Mouse (Mus musculus): ENCODE data around the gene Rbm44. TPM values are rescaled to one million over a fixed set of nuclear protein-coding genes. Genes with fewer than 3 reads are reported as not detected.

The Rbm44 gene
- polyA plus RNA-seq, 1 experiment from 2014 or later, result 1.5 TPM

DNA sequence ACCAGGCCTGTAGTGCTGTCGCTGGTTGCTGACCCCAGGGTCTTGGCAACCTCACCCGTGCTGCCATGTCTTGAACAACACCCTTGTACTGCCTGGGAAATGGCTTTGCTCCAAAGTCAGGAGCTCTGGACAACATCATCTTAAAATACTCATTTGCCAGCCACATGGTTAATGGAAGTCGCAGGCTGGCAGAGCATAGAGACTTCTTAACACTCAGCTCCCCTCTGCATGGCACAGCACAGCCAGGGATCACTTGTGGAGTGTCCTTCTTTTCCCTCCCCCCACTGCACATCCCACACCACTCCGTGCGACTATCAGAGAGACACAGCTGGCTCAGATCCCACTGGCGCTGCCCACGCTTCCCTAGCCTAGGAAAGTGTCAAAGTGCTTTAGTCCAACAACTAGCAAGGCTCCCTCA, 66.7 kb downstream of the Rbm44 start:
- 75% methylated on average over 7 of the region's 7 CpGs for WGBS (ENCODE audit: insufficient replicate concordance)
- no peak for ATAC-seq
- H3K9me3 ChIP-seq (replicated peaks), result no peaks in the 10 kb centered on the region

DNA sequence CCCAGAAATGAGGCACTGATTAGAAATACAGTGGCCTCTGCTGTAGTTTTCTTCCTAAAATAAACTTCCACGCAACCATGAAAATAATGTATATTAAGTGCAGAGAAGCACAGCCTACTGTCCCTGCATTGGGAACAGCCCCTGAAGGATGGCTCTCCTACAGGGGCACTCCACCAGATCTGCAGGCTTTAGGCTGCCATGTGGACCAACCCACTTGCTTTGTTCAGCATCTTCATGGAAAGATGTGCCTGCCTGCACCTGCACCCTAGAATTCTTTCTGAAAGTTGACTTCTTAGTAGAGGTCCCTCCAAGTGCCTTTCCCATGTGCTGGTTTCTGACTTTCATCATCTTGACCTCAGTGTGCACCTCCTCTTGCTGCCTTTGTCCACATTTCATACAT, 70.4 kb downstream of the Rbm44 start:
- WGBS (ENCODE audit: insufficient replicate concordance), result 80% methylated on average over 1 of the region's 1 CpGs
- H3K9ac ChIP-seq, result no peak overlapping the region
- no peak overlapping the region for H3K4me2 ChIP-seq
- no peak for ATAC-seq
- H3K4me3 ChIP-seq, result no peak overlapping the region
- no peaks in the 10 kb centered on the region for H3K36me3 ChIP-seq
- peaks cover 26% of the 10 kb centered on the region for H3K4me1 ChIP-seq
- no peak overlapping the region for H3K27ac ChIP-seq
- H3K27me3 ChIP-seq (replicated peaks), result 0 out of 2 replicates have a peak, but pooled peaks cover 6% of the 10 kb centered on the region
- no peaks in the 10 kb centered on the region for H3K9me3 ChIP-seq (replicated peaks)

More for the DNA sequence above, 66.7 kb downstream of the Rbm44 start:
- 0 out of 2 replicates have a peak, but pooled peaks cover 6% of the 10 kb centered on the region for H3K27me3 ChIP-seq (replicated peaks)
- H3K36me3 ChIP-seq, result no peaks in the 10 kb centered on the region
- H3K9ac ChIP-seq, result no peak overlapping the region
- no peak overlapping the region for H3K27ac ChIP-seq
- peaks cover 14% of the 10 kb centered on the region for H3K4me1 ChIP-seq
- no peak overlapping the region for H3K4me2 ChIP-seq
- H3K4me3 ChIP-seq, result no peak overlapping the region

DNA sequence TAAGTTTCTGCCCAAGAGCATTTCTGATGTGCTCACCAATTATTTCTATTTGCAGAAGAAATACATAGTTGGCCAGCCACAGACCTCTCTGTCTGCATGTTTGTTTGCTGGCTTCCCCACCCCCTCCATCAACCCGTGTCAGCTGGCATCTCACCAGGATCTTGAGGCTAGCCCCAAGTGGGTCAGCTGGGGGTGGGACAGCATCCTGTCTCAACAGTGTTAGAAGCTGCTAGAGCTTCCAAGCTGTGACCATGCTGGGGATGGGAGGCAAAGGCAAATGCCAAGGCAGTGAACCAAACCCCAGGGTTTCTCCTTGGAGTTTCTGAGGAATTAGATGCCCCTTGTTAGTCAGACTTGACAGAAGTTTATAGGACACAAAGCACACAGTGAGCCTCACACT, 71.1 kb downstream of the Rbm44 start:
- peaks cover 26% of the 10 kb centered on the region for H3K4me1 ChIP-seq
- no peak overlapping the region for H3K4me3 ChIP-seq
- 0 out of 2 replicates have a peak, but pooled peaks cover 6% of the 10 kb centered on the region for H3K27me3 ChIP-seq (replicated peaks)
- H3K9me3 ChIP-seq (replicated peaks), result no peaks in the 10 kb centered on the region
- WGBS (ENCODE audit: insufficient replicate concordance), result 9% methylated on average over 1 of the region's 1 CpGs
- H3K36me3 ChIP-seq, result no peaks in the 10 kb centered on the region
- H3K9ac ChIP-seq, result no peak overlapping the region
- no peak overlapping the region for H3K4me2 ChIP-seq
- no peak overlapping the region for H3K27ac ChIP-seq
- ATAC-seq, result no peak

DNA sequence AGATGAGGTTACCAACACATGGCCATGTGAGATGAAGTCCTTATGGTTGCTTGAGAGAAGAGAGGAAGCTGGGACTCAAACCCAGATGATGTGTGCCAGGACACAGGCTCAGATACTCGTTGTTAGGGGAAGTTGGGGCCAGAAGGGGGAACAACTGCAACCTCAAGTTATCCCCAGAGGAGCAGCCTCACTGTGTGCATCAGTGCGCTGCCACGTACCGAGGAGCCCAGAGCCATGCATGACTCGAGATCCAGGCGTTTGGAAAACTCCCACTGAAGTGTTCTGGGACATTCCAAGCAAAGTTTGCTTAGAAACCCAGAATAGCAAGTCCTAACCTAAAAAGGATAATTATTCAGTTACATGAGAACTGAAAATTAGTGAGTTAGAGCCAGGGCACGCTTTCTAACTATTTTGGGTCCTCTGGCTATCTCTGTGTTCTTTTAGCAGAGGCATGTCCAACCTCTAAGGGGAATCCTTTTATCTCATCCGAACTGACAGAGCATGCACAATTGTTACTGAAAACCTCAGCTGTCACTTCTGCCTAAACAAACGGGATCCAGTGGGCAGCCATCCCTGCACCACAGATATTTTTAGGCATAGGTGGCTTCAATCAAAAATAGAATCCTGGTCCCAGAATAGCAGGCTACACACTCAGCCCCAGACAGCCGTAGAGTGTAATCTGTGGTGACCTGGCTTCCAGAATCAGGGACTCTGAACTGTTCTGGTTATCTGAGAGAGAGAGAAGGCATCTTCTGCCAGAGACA, 71.8 kb downstream of the Rbm44 start:
- Histone ChIP-seq H3K27ac (no peak overlapping the region), H3K4me2 (no peak overlapping the region), H3K4me3 (no peak overlapping the region), H3K9ac (no peak overlapping the region), H3K27me3 (replicated peaks) (0 out of 2 replicates have a peak, but pooled peaks cover 6% of the 10 kb centered on the region), H3K9me3 (replicated peaks) (no peaks in the 10 kb centered on the region), H3K4me1 (peaks cover 26% of the 10 kb centered on the region), H3K36me3 (no peaks in the 10 kb centered on the region)
- ATAC-seq, result no peak
- WGBS (ENCODE audit: insufficient replicate concordance), result 16% methylated on average over 10 of the region's 10 CpGs

DNA sequence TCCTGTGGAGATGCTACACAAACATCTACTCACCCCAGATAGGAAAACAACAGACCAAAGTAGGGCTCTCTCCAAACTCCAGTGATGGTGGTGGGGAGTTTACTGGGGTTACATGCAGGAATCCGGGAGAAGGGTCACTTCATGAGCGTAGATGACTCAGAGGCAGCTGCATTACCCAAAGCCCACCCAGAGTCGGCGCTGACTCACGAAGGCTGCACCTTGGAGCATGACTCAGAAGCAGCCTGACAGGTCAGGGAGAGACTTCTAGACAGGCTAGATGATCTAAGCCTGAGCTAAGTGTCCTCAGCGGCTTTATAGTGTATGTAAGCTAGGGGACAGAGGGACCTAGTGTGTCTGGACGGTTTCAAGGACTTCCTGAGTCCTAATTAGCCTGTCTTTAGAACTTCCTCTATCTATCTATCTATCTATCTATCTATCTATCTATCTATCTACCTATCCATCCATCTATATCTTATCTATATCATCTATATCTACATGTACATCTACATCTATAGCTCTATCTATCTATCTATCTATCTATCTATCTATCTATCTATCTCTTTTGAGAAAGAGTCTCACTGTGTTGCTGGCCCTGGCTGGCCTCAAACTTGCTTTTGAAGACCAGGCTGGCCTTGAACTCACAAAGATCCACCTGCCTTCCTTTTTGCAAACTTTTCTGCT, 74.9 kb downstream of the Rbm44 start:
- H3K27me3 ChIP-seq (replicated peaks), result 0 out of 2 replicates have a peak, but pooled peaks cover 4% of the 10 kb centered on the region
- H3K36me3 ChIP-seq, result no peaks in the 10 kb centered on the region
- H3K4me2 ChIP-seq, result no peak overlapping the region
- H3K9ac ChIP-seq, result no peak overlapping the region
- 54% methylated on average over 7 of the region's 7 CpGs for WGBS (ENCODE audit: insufficient replicate concordance)
- ATAC-seq, result no peak
- peaks cover 16% of the 10 kb centered on the region for H3K4me1 ChIP-seq
- H3K9me3 ChIP-seq (replicated peaks), result no peaks in the 10 kb centered on the region
- no peak overlapping the region for H3K4me3 ChIP-seq
- H3K27ac ChIP-seq, result no peak overlapping the region

DNA sequence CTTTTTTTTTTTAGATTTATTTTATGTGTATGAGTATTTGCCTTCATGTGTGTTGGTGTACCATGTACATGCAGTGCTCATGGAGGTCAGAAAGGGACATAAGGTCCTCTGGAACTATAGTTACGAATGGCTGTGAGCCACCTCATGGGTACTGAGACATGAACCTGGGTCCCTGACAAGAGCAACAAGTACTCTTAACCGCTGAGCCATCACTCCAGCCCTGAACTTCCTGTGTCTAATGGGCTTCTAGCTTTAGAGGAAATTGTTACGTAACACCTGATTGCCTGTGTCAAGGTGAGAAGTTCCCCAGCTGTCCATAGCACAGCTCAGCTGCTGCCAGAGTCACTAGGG, 75.4 kb downstream of the Rbm44 start:
- Histone ChIP-seq H3K4me2 (no peak overlapping the region), H3K4me3 (no peak overlapping the region), H3K36me3 (no peaks in the 10 kb centered on the region), H3K9me3 (replicated peaks) (no peaks in the 10 kb centered on the region), H3K27ac (no peak overlapping the region), H3K27me3 (replicated peaks) (no peaks in the 10 kb centered on the region), H3K9ac (no peak overlapping the region), H3K4me1 (peaks cover 16% of the 10 kb centered on the region)
- WGBS (ENCODE audit: insufficient replicate concordance), result 64% methylated on average over 3 of the region's 3 CpGs
- no peak for ATAC-seq

Other genes with a start within 250 kb of the Rbm44 start
- 0.05 TPM in 1 of 2 replicates, not detected in the other for gene Mlph, start 230.0 kb upstream of the Rbm44 start, polyA plus RNA-seq (2016; fragmentation: Nextera tagmentation; extraction: Ambion mirVana)
- 0.67 TPM in 1 of 2 replicates, not detected in the other for gene Prlh, start 192.0 kb upstream of the Rbm44 start, polyA plus RNA-seq (2016; fragmentation: Nextera tagmentation; extraction: Ambion mirVana)
- 3.2 and 3.3 TPM in 2 replicates for gene Rab17, start 175.4 kb upstream of the Rbm44 start, polyA plus RNA-seq (2016; fragmentation: Nextera tagmentation; extraction: Ambion mirVana)
- 17.4 and 18.1 TPM in 2 replicates for gene Lrrfip1, start 146.4 kb upstream of the Rbm44 start, polyA plus RNA-seq (2016; fragmentation: Nextera tagmentation; extraction: Ambion mirVana)
- 4.0 and 4.4 TPM in 2 replicates for gene Ramp1, start 34.7 kb downstream of the Rbm44 start, polyA plus RNA-seq (2016; fragmentation: Nextera tagmentation; extraction: Ambion mirVana)
- 71.6 and 73.4 TPM in 2 replicates for gene Ube2f, start 105.2 kb downstream of the Rbm44 start, polyA plus RNA-seq (2016; fragmentation: Nextera tagmentation; extraction: Ambion mirVana)
- 28.8 and 30.0 TPM in 2 replicates for gene Scly, start 153.2 kb downstream of the Rbm44 start, polyA plus RNA-seq (2016; fragmentation: Nextera tagmentation; extraction: Ambion mirVana)
- gene Espnl, start 177.0 kb downstream of the Rbm44 start, polyA plus RNA-seq (2016; fragmentation: Nextera tagmentation; extraction: Ambion mirVana), result 0.05 and 0.07 TPM in 2 replicates
- 0.11 TPM in 1 of 2 replicates, not detected in the other for gene Klhl30, start 205.9 kb downstream of the Rbm44 start, polyA plus RNA-seq (2016; fragmentation: Nextera tagmentation; extraction: Ambion mirVana)
- gene Erfe, start 221.3 kb downstream of the Rbm44 start, polyA plus RNA-seq (2016; fragmentation: Nextera tagmentation; extraction: Ambion mirVana), result 6.4 and 7.8 TPM in 2 replicates

Data from liver, embryonic 12.5 days (tissue).